Mouse (Mus musculus): ENCODE results near the gene Angptl4.

Gene Angptl4

GRCm38 (mm10) chr17:33781124-33781977 is at the start of gene Angptl4:
Gene Angptl4 (minus strand): TSS chr17:33781830.
- peak; percentile 89 to 94 for DNase-seq (ENCODE audit: inconsistent age in 2 of 2, low spot score in 1 of 2)

GRCm38 (mm10) chr17:33829561-33829960 is 47.9 kb upstream of the Angptl4 start:
- peak; percentile 31 to 61 for DNase-seq (ENCODE audit: inconsistent age in 2 of 2, low spot score in 1 of 2)

- peak; percentile 92 to 97 for DNase-seq (ENCODE audit: inconsistent age in 2 of 2, low spot score in 1 of 2)
These were observed 47.3 kb upstream of the Angptl4 start for GRCm38 (mm10) chr17:33828892-33829291.

GRCm38 (mm10) chr17:33826850-33827249 is 45.2 kb upstream of the Angptl4 start:
- peak; percentile 70 to 92 for DNase-seq (ENCODE audit: inconsistent age in 2 of 2, low spot score in 1 of 2)

- DNase-seq (ENCODE audit: inconsistent age in 2 of 2, low spot score in 1 of 2) = peak in 1 of 2 experiments; percentile 56
These were observed 43.8 kb upstream of the Angptl4 start for GRCm38 (mm10) chr17:33825462-33825861.

GRCm38 (mm10) chr17:33824997-33825330 is 43.3 kb upstream of the Angptl4 start:
- peak in 1 of 2 experiments; percentile 74 for DNase-seq (ENCODE audit: inconsistent age in 2 of 2, low spot score in 1 of 2)

DNA sequence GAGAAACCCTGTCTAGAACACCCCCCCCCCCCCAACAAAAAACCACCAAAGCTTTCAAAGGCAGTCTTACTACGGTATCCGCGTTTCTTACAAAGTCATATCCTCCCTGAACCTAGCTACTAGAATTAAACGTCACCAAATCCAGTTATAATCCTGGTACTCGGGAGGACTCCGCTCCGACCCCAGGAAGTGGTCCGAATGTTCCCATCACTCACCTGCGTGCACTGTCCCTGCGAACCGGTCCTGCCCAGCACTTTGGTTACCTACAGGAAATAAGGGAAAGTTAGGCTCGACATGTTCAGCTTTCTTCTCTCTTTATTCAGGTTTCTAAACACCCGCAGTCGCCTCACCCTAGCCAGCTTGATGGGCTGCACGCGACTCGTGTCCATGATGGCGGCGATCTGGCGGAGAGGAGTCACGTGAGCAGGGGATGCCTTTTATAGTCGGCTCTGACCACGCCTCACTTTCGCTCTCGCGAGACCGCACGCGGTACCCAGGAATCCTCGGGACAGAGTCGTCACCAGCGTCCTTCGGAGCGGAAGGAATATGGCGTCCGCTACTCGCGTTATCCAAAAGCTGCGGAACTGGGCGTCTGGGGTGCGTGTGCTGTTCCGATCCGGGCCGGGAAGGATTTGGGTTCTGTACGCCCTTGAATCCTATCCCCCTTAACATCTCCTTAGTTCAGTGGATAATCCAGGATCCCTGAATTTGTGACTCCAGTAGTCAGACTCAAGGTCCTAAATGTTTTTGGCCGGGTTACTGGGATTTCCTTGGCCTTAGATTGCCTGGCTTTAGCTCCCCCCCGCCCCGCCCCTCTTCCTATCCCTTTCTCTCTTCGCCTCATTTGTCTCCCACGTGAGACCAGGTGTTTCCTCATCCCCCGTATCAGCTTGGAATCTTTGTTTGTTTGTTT is 42.7 kb upstream of the Angptl4 start, which contains the start of the genes Rps28 and Ndufa7:
Gene Rps28 (minus strand): TSS at position 479 of the 913 bp plus-strand sequence.
Gene Ndufa7 (plus strand): TSS at position 489 of the 913 bp plus-strand sequence.
- DNase-seq (ENCODE audit: inconsistent age in 2 of 2, low spot score in 1 of 2) = peak; percentile 98 to 100

DNA sequence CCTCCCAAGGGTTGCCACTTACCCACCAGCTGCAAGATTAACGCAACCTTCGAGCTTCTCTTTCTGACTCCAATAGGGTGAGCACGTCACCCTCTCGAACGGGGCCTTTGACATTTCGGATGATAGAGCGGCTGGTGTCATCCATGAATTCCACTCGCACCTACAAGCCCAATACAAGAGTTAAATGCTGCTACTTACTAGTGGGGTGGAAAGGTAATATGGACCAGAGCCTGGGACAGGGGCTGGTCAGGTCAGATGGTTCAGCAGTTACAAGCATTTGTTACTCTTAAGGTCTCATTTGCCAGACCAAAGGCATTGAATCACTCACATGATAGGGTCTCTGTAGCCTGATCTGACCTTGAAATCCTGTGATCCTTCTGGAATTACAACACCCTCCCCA is 41.5 kb upstream of the Angptl4 start:
- DNase-seq (ENCODE audit: inconsistent age in 2 of 2, low spot score in 1 of 2) = peak in 1 of 2 experiments; percentile 62

DNA sequence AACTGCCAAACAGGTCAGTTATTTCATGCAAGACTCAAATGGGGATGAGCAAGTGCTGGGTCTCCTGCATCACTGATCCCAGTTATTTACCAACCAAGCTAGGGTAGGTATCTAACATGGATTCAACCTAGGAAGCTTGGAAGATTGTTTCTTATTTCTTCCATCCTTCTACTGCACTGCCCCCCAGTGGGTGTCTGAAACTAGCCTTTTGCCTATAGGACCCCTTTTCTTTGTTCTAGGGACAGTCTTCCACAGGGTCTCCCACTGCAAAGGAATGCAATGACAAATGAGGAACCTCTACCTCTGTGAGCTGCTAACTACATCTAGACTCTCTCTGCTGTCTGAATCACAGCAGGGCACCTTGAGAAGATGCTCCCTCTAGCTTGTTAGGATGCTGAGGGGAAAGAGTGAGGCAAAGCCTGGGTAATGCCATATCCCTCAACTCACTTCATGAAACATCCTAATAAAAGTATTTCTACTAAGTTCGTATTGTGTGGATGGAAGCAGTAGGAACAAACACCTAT is 40.9 kb upstream of the Angptl4 start:
- peak in 1 of 2 experiments; percentile 36 for DNase-seq (ENCODE audit: inconsistent age in 2 of 2, low spot score in 1 of 2)

DNA sequence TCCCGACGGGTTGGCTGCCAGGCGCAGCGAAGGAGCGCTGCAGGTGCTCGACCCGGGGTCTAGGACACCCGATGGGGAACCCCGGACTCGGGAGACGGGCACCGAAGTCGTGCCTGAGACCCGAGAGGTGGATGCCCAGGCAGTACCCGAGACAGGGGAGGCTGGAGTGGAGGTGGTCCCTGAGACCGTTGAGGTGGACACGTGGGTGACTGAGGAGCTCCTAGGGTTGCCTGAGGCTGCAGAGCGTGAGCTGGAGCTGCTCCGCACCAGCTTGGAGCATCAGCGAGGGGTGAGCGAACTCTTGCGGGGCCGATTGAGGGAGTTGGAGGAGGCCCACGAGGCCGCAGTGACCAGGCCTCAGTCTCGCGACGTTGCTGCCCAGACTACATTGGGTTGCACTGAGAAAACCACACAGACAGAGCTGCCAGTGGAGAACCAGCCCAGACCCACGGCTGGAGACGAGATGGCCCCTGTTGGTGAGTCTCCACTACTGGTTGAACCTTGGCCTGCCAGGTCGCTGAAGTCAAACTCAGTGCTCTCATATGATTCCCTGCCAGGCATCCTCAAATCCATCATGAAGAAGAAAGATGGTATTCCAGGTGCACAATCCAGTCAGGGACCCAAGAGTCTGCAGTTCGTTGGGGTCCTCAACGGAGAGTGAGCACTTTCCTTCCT is 36.5 kb upstream of the Angptl4 start:
- DNase-seq (ENCODE audit: inconsistent age in 2 of 2, low spot score in 1 of 2) = no peak

DNA sequence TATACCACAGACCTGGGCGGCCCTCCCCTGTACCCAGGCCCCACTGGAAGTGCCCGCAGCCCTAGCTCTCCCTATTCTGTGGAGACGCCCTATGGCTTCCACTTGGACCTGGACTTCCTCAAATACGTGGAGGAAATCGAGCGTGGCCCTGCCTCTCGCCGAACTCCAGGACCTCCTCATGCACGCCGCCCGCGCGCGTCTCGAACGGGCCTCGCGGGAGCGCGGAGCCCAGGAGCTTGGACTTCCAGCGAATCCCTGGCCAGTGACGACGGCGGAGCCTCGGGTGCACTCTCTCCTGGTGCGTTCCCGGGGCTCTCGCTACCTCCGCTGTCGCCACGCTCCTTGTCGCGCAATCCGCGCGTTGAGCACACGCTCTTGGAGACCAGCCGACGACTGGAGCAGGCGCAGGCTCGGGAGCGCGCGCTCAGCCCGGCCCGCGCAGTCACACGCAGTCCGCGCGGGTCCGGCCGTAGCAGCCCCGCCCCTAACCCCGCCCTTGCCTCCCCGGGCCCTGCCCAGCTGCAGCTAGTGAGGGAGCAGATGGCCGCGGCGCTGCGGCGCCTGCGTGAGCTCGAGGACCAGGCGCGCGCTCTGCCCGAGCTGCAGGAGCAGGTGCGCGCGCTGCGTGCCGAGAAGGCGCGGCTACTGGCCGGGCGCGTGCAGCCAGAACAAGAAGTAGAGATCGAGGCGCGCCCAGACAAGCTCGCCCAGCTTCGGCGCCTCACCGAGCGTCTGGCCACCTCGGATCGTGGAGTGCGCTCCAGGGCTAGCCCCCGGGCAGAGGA is 35.7 kb upstream of the Angptl4 start:
- DNase-seq (ENCODE audit: inconsistent age in 2 of 2, low spot score in 1 of 2) = peak; percentile 94 to 97

- no peak for DNase-seq (ENCODE audit: inconsistent age in 2 of 2, low spot score in 1 of 2)
These were observed 35.0 kb upstream of the Angptl4 start for GRCm38 (mm10) chr17:33816612-33817011.

DNA sequence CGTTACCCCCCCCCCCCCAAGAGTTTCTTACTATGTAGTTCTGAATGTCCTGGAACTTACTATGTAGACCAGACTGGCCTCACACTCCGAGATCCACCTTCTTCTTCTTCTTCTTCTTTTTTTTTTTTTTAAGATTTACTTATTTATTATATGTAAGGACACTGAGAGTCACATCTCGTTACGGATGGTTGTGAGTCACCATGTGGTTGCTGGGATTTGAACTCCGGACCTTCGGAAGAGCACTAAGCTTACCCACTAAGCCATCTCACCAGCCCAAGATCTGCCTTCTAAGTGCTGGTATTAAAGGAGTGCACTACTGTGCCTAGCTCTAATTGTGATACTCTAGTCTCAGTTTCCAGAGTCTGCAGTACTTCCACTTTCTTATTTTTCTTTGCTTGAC is 33.8 kb upstream of the Angptl4 start:
- no peak for DNase-seq (ENCODE audit: inconsistent age in 2 of 2, low spot score in 1 of 2)

DNA sequence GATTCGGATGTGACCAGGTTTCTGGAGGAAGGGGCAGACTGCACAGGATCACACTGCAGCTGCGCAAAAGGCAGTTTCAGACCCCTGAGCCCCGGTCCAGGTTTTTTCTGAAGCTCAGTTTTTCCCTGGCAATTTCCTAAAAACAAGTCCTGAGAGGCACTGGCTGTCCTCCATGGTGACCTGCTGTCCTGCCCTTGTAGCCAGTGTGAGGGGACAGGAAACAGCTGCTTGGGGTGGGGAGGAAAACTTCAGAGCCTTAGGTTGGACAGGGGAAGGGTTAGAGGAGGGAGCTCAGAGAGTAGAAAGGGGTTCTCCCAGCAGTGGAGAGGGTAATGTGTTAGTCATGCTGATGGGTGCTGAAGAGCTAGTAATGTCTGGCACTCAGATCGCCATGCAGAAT is 31.4 kb upstream of the Angptl4 start:
- peak; percentile 63 to 80 for DNase-seq (ENCODE audit: inconsistent age in 2 of 2, low spot score in 1 of 2)

GRCm38 (mm10) chr17:33812475-33812874 is 30.8 kb upstream of the Angptl4 start:
- peak; percentile 38 to 71 for DNase-seq (ENCODE audit: inconsistent age in 2 of 2, low spot score in 1 of 2)

GRCm38 (mm10) chr17:33811142-33811516 is 29.5 kb upstream of the Angptl4 start:
- DNase-seq (ENCODE audit: inconsistent age in 2 of 2, low spot score in 1 of 2) = peak; percentile 52 to 86

GRCm38 (mm10) chr17:33810334-33811141 is 28.9 kb upstream of the Angptl4 start, which contains the start of gene Kank3:
Gene Kank3 (plus strand): TSS chr17:33810519.
- DNase-seq (ENCODE audit: inconsistent age in 2 of 2, low spot score in 1 of 2) = peak; percentile 93 to 99

DNA sequence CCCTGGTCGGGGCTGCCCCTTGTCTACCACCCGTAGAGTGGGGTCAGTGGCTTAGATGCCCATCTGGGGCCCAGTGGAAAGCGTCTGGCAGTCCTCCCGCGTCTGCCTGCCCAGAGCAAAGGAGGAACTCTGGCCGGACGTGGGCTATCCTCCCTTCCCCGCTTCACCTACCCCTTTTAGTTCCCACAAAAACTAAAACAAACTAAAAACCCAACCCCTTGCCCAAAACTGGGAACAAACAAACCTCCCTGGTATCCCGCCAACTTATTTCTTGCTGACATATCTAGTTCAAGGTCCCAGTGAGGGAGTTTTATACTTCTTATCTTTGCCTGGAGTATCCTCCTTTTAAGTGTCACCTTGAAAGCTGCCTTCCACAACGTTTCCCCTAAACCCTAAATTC is 26.6 kb upstream of the Angptl4 start:
- peak; percentile 50 to 90 for DNase-seq (ENCODE audit: inconsistent age in 2 of 2, low spot score in 1 of 2)
